Mouse (Mus musculus): Measurements from ENCODE around the gene Vmn1r1. TPM values are rescaled to one million over a fixed set of nuclear protein-coding genes. Genes with fewer than 3 reads are reported as not detected.

Gene Vmn1r1
- total and polyA plus RNA-seq, 3 experiments = not detected

DNA sequence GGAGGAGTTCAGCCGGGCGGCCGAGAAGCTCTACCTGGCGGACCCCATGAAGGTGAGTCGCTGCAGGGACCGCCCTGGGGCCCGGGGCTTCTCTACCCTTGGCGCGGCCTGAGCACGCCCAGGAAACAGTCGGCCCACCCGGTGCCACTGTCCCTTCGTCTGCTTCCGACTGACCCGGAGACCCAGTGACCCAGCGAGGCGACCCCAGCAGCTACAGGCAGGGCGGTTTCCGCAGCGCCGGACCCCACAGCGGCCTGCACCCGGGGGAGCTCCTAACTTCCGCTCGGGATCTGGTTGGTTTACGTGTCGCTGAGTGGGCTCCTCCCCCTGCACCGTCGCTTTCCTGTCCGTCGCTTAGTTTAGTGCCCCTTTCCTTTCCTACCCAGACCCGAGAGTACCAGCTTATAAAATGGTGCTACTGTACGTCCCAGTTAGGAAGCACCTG, 39.3 kb downstream of the Vmn1r1 start:
- dilution Hi-C loops (cut with MboI; ENCODE audit: extremely low pct_ligation_motif_present, extremely low pct_unique_long_range_greater_than_20kb, low sequenced_read_pairs) = no loop called here
- in situ Hi-C loops (cut with MboI; ENCODE audit: low pct_ligation_motif_present, low pct_unique_long_range_greater_than_20kb, low sequenced_read_pairs) = loop anchor here (25.0 kb wide), 1 partner anchor 212 kb away; the partner anchor contains the start of gene Fbxo28

DNA sequence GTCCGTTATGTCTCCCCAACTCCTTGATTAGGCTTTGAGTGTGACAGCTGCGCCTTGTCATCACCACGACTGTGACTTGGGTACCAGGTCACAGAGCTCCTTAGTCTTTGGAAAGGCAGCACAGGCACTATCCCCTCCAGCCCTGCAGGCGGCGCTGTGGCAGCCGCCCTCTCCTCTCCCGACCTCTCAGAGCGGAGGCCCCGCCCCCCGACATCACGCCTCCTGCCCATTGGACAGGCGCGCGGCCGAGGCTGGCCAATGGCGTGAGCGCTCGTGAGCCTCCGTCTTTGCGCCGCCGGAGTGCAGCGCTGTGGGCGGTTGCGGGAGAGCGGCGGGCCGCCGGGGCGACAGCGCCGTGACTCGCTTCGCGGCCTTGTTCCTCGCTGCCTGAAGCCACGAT, 39.8 kb downstream of the Vmn1r1 start, which contains the start of gene Srp9:
Gene Srp9 (plus strand): TSS at position 232 of the 400 bp plus-strand sequence.
- Histone ChIP-seq H3K4me1 (ENCODE audit: control insufficient read depth in 1 of 2, insufficient read depth in 2 of 2) (peaks cover 16 to 50% of the 10 kb centered on the region in 2 experiments), H3K9me3 (replicated peaks; ENCODE audit: low read length) (no peaks in the 10 kb centered on the region), H3K27me3 (replicated peaks) (no peaks in the 10 kb centered on the region), H3K27ac (ENCODE audit: insufficient read depth, low read depth) (peak within 1 kb of the TSS; percentile 62), H3K36me3 (replicated peaks in 1 of 2; ENCODE audit: control insufficient read depth in 1 of 2, insufficient read depth in 1 of 2, low read length in 1 of 2) (peaks cover 24 to 36% of the 10 kb centered on the region in 2 experiments), H3K4me2 (ENCODE audit: insufficient read depth, low read depth, poor library complexity, severe bottlenecking) (peak within 1 kb of the TSS; percentile 98), H3K4me3 (replicated peaks in 1 of 3; ENCODE audit: low read depth in 2 of 3, low read length in 2 of 3, poor library complexity in 1 of 3) (peak within 1 kb of the TSS; percentile 57 to 89 (median 80)), H3K79me2 (replicated peaks; ENCODE audit: control insufficient read depth, extremely low read depth, insufficient read depth, poor library complexity, severe bottlenecking) (peaks cover 41% of the 10 kb centered on the region), H3K9ac (ENCODE audit: insufficient read depth, low read depth) (peak within 1 kb of the TSS; percentile 92)
- dilution Hi-C loops (cut with MboI; ENCODE audit: extremely low pct_ligation_motif_present, extremely low pct_unique_long_range_greater_than_20kb, low sequenced_read_pairs) (no loop called here), in situ Hi-C loops (cut with MboI; ENCODE audit: low pct_ligation_motif_present, low pct_unique_long_range_greater_than_20kb, low sequenced_read_pairs) (no loop called here)
- peak; percentile 98 for DNase-seq (ENCODE audit: extremely low read depth)
- TF ChIP-seq MAFK (IDR thresholded peaks at IDR 0.05; ENCODE audit: insufficient replicate concordance, low read length) (no peak), ZMIZ1 (IDR thresholded peaks at IDR 0.05; ENCODE audit: low read depth, low read length) (peak; percentile 78), IRF4 (IDR thresholded peaks at IDR 0.05; ENCODE audit: low read depth, low read length) (0 out of 2 replicates have a peak, but pooled peaks have one; percentile 15), UBTF (IDR thresholded peaks at IDR 0.05; ENCODE audit: low read depth, low read length) (no peak), TCF12 (IDR thresholded peaks at IDR 0.05; ENCODE audit: low read depth, low read length) (peak; percentile 45; the same call in 1 of the 2 replicates), MAX (IDR thresholded peaks at IDR 0.05; ENCODE audit: low read length) (no peak), ZC3H11A (IDR thresholded peaks at IDR 0.05; ENCODE audit: low read depth, low read length) (no peak), KAT2A (IDR thresholded peaks at IDR 0.05; ENCODE audit: insufficient replicate concordance, low read length) (no peak), MEF2A (IDR thresholded peaks at IDR 0.05; ENCODE audit: borderline replicate concordance, low read depth, low read length) (no peak), CHD2 (IDR thresholded peaks at IDR 0.05; ENCODE audit: low read length) (no peak; the same call in 1 of the 2 replicates), RAD21 (IDR thresholded peaks at IDR 0.05; ENCODE audit: low read depth, low read length) (peak; percentile 14), USF2 (conservative IDR thresholded peaks at IDR 0.05; ENCODE audit: low read depth, low read length) (no peak), RCOR1 (conservative IDR thresholded peaks at IDR 0.05; ENCODE audit: low read depth, low read length) (no peak), E2F4 (IDR thresholded peaks at IDR 0.05; ENCODE audit: insufficient replicate concordance, low read depth, low read length) (no peak), MAZ (IDR thresholded peaks at IDR 0.05; ENCODE audit: low read depth, low read length) (no peak; the same call in 1 of the 2 replicates), CHD1 (IDR thresholded peaks at IDR 0.05; ENCODE audit: low read depth, low read length) (no peak), SIN3A (IDR thresholded peaks at IDR 0.05; ENCODE audit: low read length) (no peak), POLR2A (IDR thresholded peaks at IDR 0.05; ENCODE audit: low read depth, low read length) (peak; percentile 78), GABPA (IDR thresholded peaks at IDR 0.05; ENCODE audit: insufficient replicate concordance, low read depth, low read length) (no peak; the same call in 1 of the 2 replicates)

More for the DNA sequence above, 39.3 kb downstream of the Vmn1r1 start:
- peak; percentile 96 for DNase-seq (ENCODE audit: extremely low read depth)
- Histone ChIP-seq H3K27ac (ENCODE audit: insufficient read depth, low read depth) (peak overlapping the region; percentile 62), H3K4me1 (ENCODE audit: control insufficient read depth in 1 of 2, insufficient read depth in 2 of 2) (peaks cover 16 to 50% of the 10 kb centered on the region in 2 experiments), H3K27me3 (replicated peaks) (no peaks in the 10 kb centered on the region), H3K4me3 (replicated peaks in 1 of 3; ENCODE audit: low read depth in 2 of 3, low read length in 2 of 3, poor library complexity in 1 of 3) (peak overlapping the region; percentile 57 to 89 (median 80)), H3K4me2 (ENCODE audit: insufficient read depth, low read depth, poor library complexity, severe bottlenecking) (peak overlapping the region; percentile 98; the same call in 1 of the 2 replicates), H3K36me3 (replicated peaks in 1 of 2; ENCODE audit: control insufficient read depth in 1 of 2, insufficient read depth in 1 of 2, low read length in 1 of 2) (peaks cover 28 to 41% of the 10 kb centered on the region in 2 experiments), H3K9ac (ENCODE audit: insufficient read depth, low read depth) (peak overlapping the region; percentile 92), H3K9me3 (replicated peaks; ENCODE audit: low read length) (no peaks in the 10 kb centered on the region), H3K79me2 (replicated peaks; ENCODE audit: control insufficient read depth, extremely low read depth, insufficient read depth, poor library complexity, severe bottlenecking) (peaks cover 44% of the 10 kb centered on the region)
- no peak for TF ChIP-seq USF2 (conservative IDR thresholded peaks at IDR 0.05; ENCODE audit: low read depth, low read length)
- 0 out of 2 replicates have a peak, but pooled peaks have one; percentile 43 for TF ChIP-seq KAT2A (IDR thresholded peaks at IDR 0.05; ENCODE audit: insufficient replicate concordance, low read length)
- peak; percentile 67 for TF ChIP-seq POLR2A (IDR thresholded peaks at IDR 0.05; ENCODE audit: low read depth, low read length)
- peak; percentile 65; the same call in 1 of the 2 replicates for TF ChIP-seq UBTF (IDR thresholded peaks at IDR 0.05; ENCODE audit: low read depth, low read length)
- peak; percentile 37; the same call in 1 of the 2 replicates for TF ChIP-seq IRF4 (IDR thresholded peaks at IDR 0.05; ENCODE audit: low read depth, low read length)
- TF ChIP-seq RCOR1 (conservative IDR thresholded peaks at IDR 0.05; ENCODE audit: low read depth, low read length) = no peak
- TF ChIP-seq MAZ (IDR thresholded peaks at IDR 0.05; ENCODE audit: low read depth, low read length) = no peak
- TF ChIP-seq JUND (conservative IDR thresholded peaks at IDR 0.05; ENCODE audit: low read depth, low read length) = no peak
- TF ChIP-seq ZKSCAN1 (IDR thresholded peaks at IDR 0.05; ENCODE audit: borderline replicate concordance, low read depth, low read length) = no peak
- TF ChIP-seq CHD1 (IDR thresholded peaks at IDR 0.05; ENCODE audit: low read depth, low read length) = no peak
- TF ChIP-seq MEF2A (IDR thresholded peaks at IDR 0.05; ENCODE audit: borderline replicate concordance, low read depth, low read length) = peak; percentile 50; the same call in 1 of the 2 replicates
- TF ChIP-seq E2F4 (IDR thresholded peaks at IDR 0.05; ENCODE audit: insufficient replicate concordance, low read depth, low read length) = no peak
- no peak for TF ChIP-seq ZNF384 (IDR thresholded peaks at IDR 0.05; ENCODE audit: low read depth, low read length)
- peak; percentile 82 for TF ChIP-seq HCFC1 (IDR thresholded peaks at IDR 0.05; ENCODE audit: low read depth, low read length)
- no peak; the same call in 1 of the 2 replicates for TF ChIP-seq MXI1 (IDR thresholded peaks at IDR 0.05; ENCODE audit: low read depth, low read length)
- no peak; the same call in 1 of the 2 replicates for TF ChIP-seq MYC (IDR thresholded peaks at IDR 0.05; ENCODE audit: low read depth, low read length)
- TF ChIP-seq ETS1 (conservative IDR thresholded peaks at IDR 0.05; ENCODE audit: low read depth, low read length) = no peak
- TF ChIP-seq ELF1 (IDR thresholded peaks at IDR 0.05; ENCODE audit: low read depth, low read length) = peak; percentile 78
- no peak for TF ChIP-seq GABPA (IDR thresholded peaks at IDR 0.05; ENCODE audit: insufficient replicate concordance, low read depth, low read length)
- TF ChIP-seq MAFK (IDR thresholded peaks at IDR 0.05; ENCODE audit: insufficient replicate concordance, low read length) = no peak
- no peak for TF ChIP-seq SMC3 (IDR thresholded peaks at IDR 0.05; ENCODE audit: low read depth, low read length)
- TF ChIP-seq ZC3H11A (IDR thresholded peaks at IDR 0.05; ENCODE audit: low read depth, low read length) = no peak
- TF ChIP-seq MAX (IDR thresholded peaks at IDR 0.05; ENCODE audit: low read length) = no peak
- peak; percentile 75 for TF ChIP-seq TBP (conservative IDR thresholded peaks at IDR 0.05; ENCODE audit: low read depth, low read length)
- no peak for TF ChIP-seq CHD2 (IDR thresholded peaks at IDR 0.05; ENCODE audit: low read length)
- TF ChIP-seq PAX5 (IDR thresholded peaks at IDR 0.05; ENCODE audit: low read length) = no peak
- no peak for TF ChIP-seq TCF12 (IDR thresholded peaks at IDR 0.05; ENCODE audit: low read depth, low read length)
- no peak for TF ChIP-seq EP300 (IDR thresholded peaks at IDR 0.05; ENCODE audit: low read length)
- TF ChIP-seq RAD21 (IDR thresholded peaks at IDR 0.05; ENCODE audit: low read depth, low read length) = no peak
- peak; percentile 45; the same call in 1 of the 2 replicates for TF ChIP-seq NELFE (IDR thresholded peaks at IDR 0.05; ENCODE audit: low read depth, low read length)
- 0 out of 2 replicates have a peak, but pooled peaks have one; percentile 43 for TF ChIP-seq POLR2AphosphoS2 (IDR thresholded peaks at IDR 0.05; ENCODE audit: low read depth, low read length)
- TF ChIP-seq ZMIZ1 (IDR thresholded peaks at IDR 0.05; ENCODE audit: low read depth, low read length) = peak; percentile 34; the same call in 1 of the 2 replicates
- no peak for TF ChIP-seq CTCF (conservative IDR thresholded peaks at IDR 0.05 in 1 of 2, IDR thresholded peaks at IDR 0.05 in 1 of 2; ENCODE audit: low read depth in 2 of 2, low read length in 2 of 2)

Measured in CH12.LX (cell line).